Mouse (Mus musculus): ENCODE data around the gene Zfp644. TPM values are rescaled to one million over a fixed set of nuclear protein-coding genes. Genes with fewer than 3 reads are reported as not detected.

Zfp644 gene
- polyA plus RNA-seq, 1 experiment from 2014 or later = 69.6 TPM

DNA sequence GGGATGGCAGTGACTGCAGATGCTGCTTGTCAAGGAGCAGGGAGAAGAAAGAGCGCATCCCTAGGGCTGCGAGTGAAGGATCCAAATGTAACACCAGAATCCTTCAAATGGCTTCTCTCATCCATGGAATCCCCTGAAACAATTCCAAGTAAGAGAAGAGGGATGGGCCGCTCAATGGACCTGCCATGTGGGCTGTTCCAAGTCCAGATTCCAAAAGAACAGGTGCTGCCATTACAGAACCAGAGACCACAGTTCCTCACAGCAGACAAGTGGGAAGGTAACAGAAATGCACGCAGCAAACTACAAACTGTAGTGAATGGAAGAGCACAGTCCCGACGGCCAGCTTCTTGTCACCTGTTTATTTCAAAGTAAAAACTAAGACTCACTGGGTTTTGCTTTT, 76.6 kb downstream of the Zfp644 start:
- H3K36me3 ChIP-seq (replicated peaks) = no peaks in the 10 kb centered on the region
- H3K27ac ChIP-seq = no peak overlapping the region
- H3K27me3 ChIP-seq (replicated peaks) = no peaks in the 10 kb centered on the region
- H3K4me2 ChIP-seq = no peak overlapping the region
- ATAC-seq (replicated peaks) = no peak
- no peaks in the 10 kb centered on the region for H3K9me3 ChIP-seq
- H3K4me3 ChIP-seq = no peak overlapping the region
- WGBS = 96% methylated on average over 6 of the region's 6 CpGs
- H3K9ac ChIP-seq = no peak overlapping the region
- H3K4me1 ChIP-seq = no peaks in the 10 kb centered on the region

DNA sequence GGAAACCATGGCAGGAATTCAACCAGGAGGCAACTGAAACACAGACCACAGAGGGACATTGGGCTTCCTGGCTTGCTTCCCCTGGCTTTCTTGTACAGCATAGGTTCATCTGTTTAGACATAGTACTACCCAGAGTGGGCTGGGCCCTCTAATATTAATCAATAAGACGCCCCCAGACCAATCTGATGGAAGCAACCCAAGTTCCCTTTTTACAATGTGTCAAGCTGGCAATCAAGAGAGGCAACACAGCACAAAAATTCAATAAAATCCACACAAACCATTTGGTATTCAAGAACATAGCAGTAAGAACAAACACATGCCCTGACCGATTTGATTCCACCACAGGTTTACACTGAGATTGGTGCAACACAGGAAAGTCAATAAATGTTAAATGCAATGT, 82.1 kb downstream of the Zfp644 start:
- no peak for ATAC-seq (replicated peaks)
- Histone ChIP-seq H3K9me3 (no peaks in the 10 kb centered on the region), H3K4me2 (no peak overlapping the region), H3K4me3 (no peak overlapping the region), H3K36me3 (replicated peaks) (no peaks in the 10 kb centered on the region), H3K27me3 (replicated peaks) (no peaks in the 10 kb centered on the region), H3K4me1 (no peaks in the 10 kb centered on the region), H3K9ac (no peak overlapping the region), H3K27ac (no peak overlapping the region)
- WGBS = 94% methylated on average over 2 of the region's 2 CpGs

DNA sequence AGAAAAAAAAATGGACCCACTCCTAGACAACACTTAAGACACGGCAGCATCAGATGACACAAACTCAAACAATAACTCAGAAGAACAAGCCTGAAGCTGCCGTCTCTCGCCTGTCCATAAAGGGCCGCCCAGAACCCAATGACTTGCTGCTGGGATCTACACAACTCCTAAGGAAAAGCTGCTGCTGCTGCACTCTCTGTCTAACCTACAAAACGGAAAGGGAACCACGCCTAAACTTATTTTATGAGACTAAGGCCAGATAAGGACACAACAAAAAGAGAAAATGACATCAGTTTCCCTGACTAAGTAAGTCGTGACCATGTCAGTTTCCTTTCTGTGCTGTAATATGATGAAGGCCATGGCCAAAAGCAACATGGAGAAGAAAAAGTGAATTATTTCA, 82.5 kb downstream of the Zfp644 start:
- no peaks in the 10 kb centered on the region for H3K9me3 ChIP-seq
- no peaks in the 10 kb centered on the region for H3K27me3 ChIP-seq (replicated peaks)
- no peak for ATAC-seq (replicated peaks)
- no peak overlapping the region for H3K4me2 ChIP-seq
- no peaks in the 10 kb centered on the region for H3K36me3 ChIP-seq (replicated peaks)
- H3K27ac ChIP-seq = no peak overlapping the region
- 87% methylated on average over 7 of the region's 7 CpGs for WGBS
- H3K9ac ChIP-seq = no peak overlapping the region
- no peak overlapping the region for H3K4me3 ChIP-seq
- no peaks in the 10 kb centered on the region for H3K4me1 ChIP-seq

DNA sequence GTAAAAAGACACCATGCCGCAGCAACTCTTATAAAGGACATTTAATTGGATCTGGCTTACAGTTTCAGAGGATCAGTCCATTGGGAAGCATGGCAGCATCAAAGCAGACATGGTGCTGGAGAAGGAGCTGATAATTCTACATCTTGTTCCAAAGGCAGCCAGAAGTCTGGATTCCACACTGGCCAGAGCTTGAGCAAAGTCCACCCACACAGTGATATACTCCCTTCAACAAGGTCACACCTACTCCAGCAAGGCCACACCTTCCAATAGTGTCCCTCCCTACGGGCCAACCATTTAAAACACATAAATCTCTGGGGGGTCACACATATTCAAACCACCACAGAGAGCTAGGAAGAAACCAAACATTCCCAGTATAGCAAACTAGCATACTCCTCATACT, 84.9 kb downstream of the Zfp644 start:
- Histone ChIP-seq H3K27me3 (replicated peaks) (no peaks in the 10 kb centered on the region), H3K4me3 (no peak overlapping the region), H3K9me3 (no peaks in the 10 kb centered on the region), H3K36me3 (replicated peaks) (no peaks in the 10 kb centered on the region), H3K27ac (no peak overlapping the region), H3K4me2 (no peak overlapping the region), H3K9ac (no peak overlapping the region), H3K4me1 (no peaks in the 10 kb centered on the region)
- ATAC-seq (replicated peaks) = no peak
- 97% methylated on average over 2 of the region's 2 CpGs for WGBS

DNA sequence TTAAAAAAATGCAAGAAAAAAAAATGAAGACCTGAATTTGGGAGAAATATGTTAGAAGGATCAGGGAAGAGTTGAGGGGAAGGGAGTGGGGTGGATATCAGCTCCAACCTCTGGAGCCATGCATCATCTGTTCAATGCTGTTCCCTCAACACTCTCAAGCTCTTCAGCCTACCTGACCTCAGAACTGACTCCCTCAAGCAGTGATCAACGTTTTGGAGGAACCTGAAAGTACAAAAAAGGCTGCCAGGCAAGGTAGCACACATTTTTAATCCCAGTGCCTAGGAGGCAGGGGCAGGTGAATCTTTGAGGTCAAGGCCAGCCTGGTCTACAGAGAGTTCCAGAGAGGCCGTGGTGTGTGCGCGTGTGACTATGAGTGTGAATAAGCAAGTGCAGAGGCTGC, 88.3 kb downstream of the Zfp644 start, which contains the start of gene Gm17304:
Gm17304 (plus strand) TSS at position 301 of the 400 bp plus-strand sequence.
- H3K36me3 ChIP-seq (replicated peaks) = no peaks in the 10 kb centered on the region
- WGBS = 93% methylated on average over 4 of the region's 4 CpGs
- H3K27me3 ChIP-seq (replicated peaks) = no peaks in the 10 kb centered on the region
- H3K4me3 ChIP-seq = no peak within 1 kb of the TSS
- H3K9me3 ChIP-seq = no peaks in the 10 kb centered on the region
- H3K27ac ChIP-seq = no peak within 1 kb of the TSS
- H3K9ac ChIP-seq = no peak within 1 kb of the TSS
- H3K4me1 ChIP-seq = no peaks in the 10 kb centered on the region
- ATAC-seq (replicated peaks) = no peak
- no peak within 1 kb of the TSS for H3K4me2 ChIP-seq

DNA sequence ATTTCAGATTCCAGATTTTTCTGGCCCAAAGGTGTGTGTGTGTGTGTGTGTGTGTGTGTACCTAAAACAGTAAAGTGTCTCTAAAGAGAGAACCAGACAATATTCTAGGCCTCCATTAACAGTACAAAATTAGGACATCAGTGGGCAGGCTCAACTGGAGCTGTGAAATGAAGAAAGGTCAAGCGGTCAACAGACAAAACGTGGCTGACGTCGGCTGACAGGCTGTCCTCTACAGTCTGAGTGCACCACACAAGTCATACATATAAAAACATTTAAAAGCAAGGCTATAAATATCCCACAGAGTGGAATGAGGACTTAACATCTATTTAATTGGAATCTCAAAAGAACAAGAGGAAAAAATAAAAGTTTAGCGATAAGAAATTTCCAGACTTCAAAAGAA, 90.0 kb downstream of the Zfp644 start:
- H3K27ac ChIP-seq = no peak overlapping the region
- no peak overlapping the region for H3K4me2 ChIP-seq
- H3K4me1 ChIP-seq = no peaks in the 10 kb centered on the region
- no peak overlapping the region for H3K9ac ChIP-seq
- 82% methylated on average over 5 of the region's 5 CpGs for WGBS
- no peaks in the 10 kb centered on the region for H3K27me3 ChIP-seq (replicated peaks)
- no peak overlapping the region for H3K4me3 ChIP-seq
- H3K9me3 ChIP-seq = no peaks in the 10 kb centered on the region
- no peak for ATAC-seq (replicated peaks)
- H3K36me3 ChIP-seq (replicated peaks) = no peaks in the 10 kb centered on the region

DNA sequence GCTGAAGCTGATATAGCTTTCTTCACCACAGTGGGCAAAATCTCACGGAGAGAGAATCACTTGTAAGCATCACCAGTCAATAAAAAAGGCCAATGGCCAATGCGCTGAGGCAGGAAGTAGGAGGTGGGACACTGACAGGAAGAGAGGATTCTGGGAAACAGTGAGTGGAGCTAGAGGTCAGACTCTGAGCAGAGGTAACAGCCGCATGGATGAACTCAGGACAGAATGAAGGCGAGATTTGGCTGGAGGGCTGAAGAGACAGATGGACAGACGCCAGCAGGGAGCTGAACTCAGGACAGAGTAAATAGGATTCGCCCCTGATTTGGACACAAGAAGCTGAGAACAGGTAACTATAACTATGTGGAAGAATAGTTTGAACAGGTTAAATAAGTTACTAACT, 92.0 kb downstream of the Zfp644 start:
- Histone ChIP-seq H3K4me2 (no peak overlapping the region), H3K9ac (no peak overlapping the region), H3K27me3 (replicated peaks) (no peaks in the 10 kb centered on the region), H3K27ac (no peak overlapping the region), H3K9me3 (no peaks in the 10 kb centered on the region), H3K4me1 (no peaks in the 10 kb centered on the region), H3K36me3 (replicated peaks) (no peaks in the 10 kb centered on the region), H3K4me3 (no peak overlapping the region)
- no peak for ATAC-seq (replicated peaks)
- 84% methylated on average over 6 of the region's 6 CpGs for WGBS

DNA sequence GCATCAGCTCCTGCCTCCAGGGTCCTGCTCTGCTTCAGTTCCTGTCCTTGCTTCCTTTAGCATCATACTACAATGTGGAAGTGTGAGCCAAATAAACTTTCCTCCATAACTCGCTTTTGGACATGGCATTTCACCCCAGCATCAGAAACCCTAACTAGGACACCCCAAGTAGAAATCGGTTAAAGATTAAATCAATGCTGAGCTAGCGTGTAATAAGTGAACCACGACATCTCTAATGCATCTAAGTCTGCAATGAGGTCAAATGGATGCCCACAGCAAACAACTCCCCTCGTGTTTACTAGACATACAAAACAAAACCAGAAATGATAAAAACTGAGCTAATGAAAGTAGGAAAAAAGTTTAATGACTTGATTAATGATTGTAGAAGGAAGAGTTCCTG, 92.7 kb downstream of the Zfp644 start:
- no peaks in the 10 kb centered on the region for H3K9me3 ChIP-seq
- no peak overlapping the region for H3K27ac ChIP-seq
- 95% methylated on average over 5 of the region's 5 CpGs for WGBS
- H3K9ac ChIP-seq = no peak overlapping the region
- no peaks in the 10 kb centered on the region for H3K27me3 ChIP-seq (replicated peaks)
- H3K36me3 ChIP-seq (replicated peaks) = no peaks in the 10 kb centered on the region
- H3K4me1 ChIP-seq = no peaks in the 10 kb centered on the region
- H3K4me2 ChIP-seq = no peak overlapping the region
- no peak overlapping the region for H3K4me3 ChIP-seq
- no peak for ATAC-seq (replicated peaks)

DNA sequence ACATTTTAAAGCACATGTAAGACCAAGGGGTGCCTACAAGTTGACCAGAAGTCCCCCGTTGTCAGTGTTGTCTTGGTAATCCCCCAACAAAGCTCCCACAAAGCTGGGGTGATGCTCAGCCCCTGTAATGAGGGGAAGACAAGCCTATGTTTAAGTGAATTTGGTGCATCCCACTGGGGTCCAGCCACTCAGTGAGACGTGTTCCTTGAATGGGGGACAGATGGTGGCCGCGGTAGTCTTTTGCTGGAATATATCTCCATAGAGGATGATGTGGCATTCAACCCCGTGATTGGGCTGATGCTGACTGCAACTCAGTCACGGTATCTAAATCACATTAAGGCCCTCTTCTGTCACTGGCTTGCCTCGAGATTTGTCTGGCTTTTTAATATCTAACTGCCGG, 97.6 kb downstream of the Zfp644 start:
- Histone ChIP-seq H3K9ac (no peak overlapping the region), H3K4me2 (no peak overlapping the region), H3K4me3 (no peak overlapping the region), H3K9me3 (no peaks in the 10 kb centered on the region), H3K27me3 (replicated peaks) (no peaks in the 10 kb centered on the region), H3K27ac (0 out of 2 replicates have a peak overlapping the region, but pooled peaks have one; percentile 32), H3K4me1 (no peaks in the 10 kb centered on the region), H3K36me3 (replicated peaks) (no peaks in the 10 kb centered on the region; the same call in 1 of the 2 replicates)
- ATAC-seq (replicated peaks) = peak; percentile 50; the same call in 1 of the 2 replicates
- 36% methylated on average over 8 of the region's 8 CpGs for WGBS

DNA sequence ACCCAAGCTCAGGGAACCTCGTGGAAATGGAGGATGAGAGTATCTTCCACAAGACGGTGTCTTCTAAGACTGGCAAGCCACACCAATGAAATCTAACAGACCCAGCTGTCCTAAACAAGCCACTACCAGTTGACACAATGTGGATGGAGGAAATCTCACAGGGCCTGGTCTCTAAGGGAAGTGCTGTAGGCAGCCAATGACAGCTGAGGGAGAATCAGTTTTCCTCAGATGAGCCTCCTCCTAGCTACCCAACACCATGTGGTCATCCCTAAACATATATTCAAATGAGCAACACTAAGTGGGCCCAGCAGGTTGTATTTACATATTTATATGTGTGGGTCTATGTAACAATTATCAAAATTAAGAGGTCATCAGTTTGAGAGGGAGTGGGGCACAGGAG, 99.6 kb downstream of the Zfp644 start:
- no peak; the same call in 1 of the 2 replicates for ATAC-seq (replicated peaks)
- 73% methylated on average over 2 of the region's 2 CpGs for WGBS
- Histone ChIP-seq H3K9me3 (no peaks in the 10 kb centered on the region), H3K27me3 (replicated peaks) (no peaks in the 10 kb centered on the region), H3K27ac (no peak overlapping the region), H3K4me2 (no peak overlapping the region), H3K36me3 (replicated peaks) (no peaks in the 10 kb centered on the region; the same call in 1 of the 2 replicates), H3K4me3 (no peak overlapping the region), H3K9ac (no peak overlapping the region), H3K4me1 (no peaks in the 10 kb centered on the region)

DNA sequence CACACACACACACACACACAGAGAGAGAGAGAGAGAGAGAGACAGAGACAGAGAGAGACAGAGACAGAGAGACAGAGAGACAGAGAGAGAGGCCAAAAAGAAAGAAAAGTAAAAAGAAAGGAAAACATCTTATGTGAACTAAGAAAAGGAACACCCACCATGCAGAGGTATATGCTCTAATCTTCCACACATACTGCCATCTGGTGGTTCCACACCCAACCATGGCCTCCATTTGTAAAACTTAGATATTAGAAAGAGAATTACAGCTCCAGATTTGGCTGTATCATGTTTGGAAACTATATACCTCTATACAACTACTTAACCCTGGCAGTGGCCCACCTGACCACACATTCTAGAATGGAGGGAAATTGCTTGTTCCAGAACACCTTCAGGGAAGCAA, 102.7 kb downstream of the Zfp644 start:
- Histone ChIP-seq H3K4me1 (no peaks in the 10 kb centered on the region), H3K4me2 (no peak overlapping the region), H3K4me3 (no peak overlapping the region), H3K27me3 (replicated peaks) (no peaks in the 10 kb centered on the region), H3K27ac (no peak overlapping the region), H3K9me3 (no peaks in the 10 kb centered on the region), H3K9ac (no peak overlapping the region), H3K36me3 (replicated peaks) (peaks cover 3% of the 10 kb centered on the region; the same call in 1 of the 2 replicates)
- no peak for ATAC-seq (replicated peaks)

DNA sequence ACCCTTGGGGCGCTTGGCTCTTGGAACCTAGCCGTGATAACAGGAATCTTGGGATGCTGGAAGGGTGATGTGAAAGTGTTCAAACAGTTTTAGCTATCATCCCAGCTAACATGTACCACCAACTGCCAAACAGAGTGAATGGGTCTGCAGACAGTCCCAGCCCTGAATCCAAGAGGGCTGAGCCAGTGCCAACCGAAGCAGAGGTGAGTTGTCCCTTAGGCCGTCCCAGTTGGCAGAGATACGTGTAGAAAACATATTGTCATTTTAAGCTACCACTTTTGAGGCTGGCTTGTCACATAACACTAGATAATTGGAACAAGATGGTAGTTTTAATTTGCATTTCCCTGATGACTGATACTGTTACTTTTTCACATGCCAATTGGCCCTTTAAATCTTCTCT, 106.4 kb downstream of the Zfp644 start:
- Histone ChIP-seq H3K4me2 (no peak overlapping the region), H3K4me3 (no peak overlapping the region), H3K4me1 (no peaks in the 10 kb centered on the region), H3K9ac (no peak overlapping the region), H3K36me3 (replicated peaks) (peaks cover 6% of the 10 kb centered on the region), H3K27me3 (replicated peaks) (no peaks in the 10 kb centered on the region), H3K9me3 (no peaks in the 10 kb centered on the region), H3K27ac (no peak overlapping the region)
- whole genome bisulfite sequencing = 82% methylated on average over 5 of the region's 5 CpGs
- no peak for ATAC-seq (replicated peaks)

DNA sequence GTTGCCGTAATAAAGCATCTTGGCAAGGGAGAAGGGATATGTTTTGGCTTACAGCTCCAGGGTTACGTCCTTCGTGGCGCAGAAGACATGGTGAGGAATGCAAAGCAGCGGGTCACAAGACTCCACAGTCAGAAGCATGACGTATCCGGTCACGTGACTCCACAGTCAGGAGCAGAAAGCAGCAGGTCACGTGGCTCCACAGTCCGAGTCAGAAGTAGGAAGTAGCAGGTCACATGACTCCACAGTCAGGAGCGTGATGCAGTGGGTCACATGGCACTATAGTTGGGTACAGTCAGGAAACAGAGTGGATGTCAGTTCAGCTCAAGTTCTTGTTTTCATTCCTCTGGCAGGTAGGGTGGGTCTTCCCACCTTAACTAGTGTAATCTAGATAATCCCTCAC, 107.4 kb downstream of the Zfp644 start:
- Histone ChIP-seq H3K4me3 (no peak overlapping the region), H3K4me1 (no peaks in the 10 kb centered on the region), H3K9ac (no peak overlapping the region), H3K27ac (no peak overlapping the region), H3K4me2 (no peak overlapping the region), H3K27me3 (replicated peaks) (no peaks in the 10 kb centered on the region), H3K36me3 (replicated peaks) (peaks cover 6% of the 10 kb centered on the region; the same call in 1 of the 2 replicates), H3K9me3 (no peaks in the 10 kb centered on the region)
- no peak for ATAC-seq (replicated peaks)
- 94% methylated on average over 11 of the region's 11 CpGs for WGBS

Data from midbrain, embryonic 15.5 days (tissue).